Mouse (Mus musculus): ENCODE measurements around the gene Abhd17a. TPM values are rescaled to one million over a fixed set of nuclear protein-coding genes. Genes with fewer than 3 reads are reported as not detected.

Abhd17a gene
- polyA plus RNA-seq, 1 experiment from 2014 or later = 50.2 TPM

DNA sequence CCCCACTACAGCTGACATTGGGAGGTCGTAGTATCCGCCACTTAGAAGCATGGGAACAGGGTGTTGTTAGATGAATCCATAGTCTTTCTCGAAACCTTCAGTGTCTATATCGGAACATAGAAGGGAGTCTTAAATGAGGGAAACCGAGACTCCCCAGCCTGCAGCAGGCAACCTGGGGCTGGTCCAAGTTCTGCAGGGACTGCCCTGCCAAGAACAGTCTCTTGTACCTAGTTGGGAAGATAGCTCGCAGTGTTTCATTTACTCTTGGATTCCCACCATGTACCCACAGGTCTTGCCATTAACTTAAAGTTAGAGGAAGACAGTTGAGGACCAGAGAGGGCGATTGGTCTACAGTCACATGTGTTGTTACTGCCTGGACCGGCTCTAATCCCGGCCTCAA is 30.2 kb upstream of the Abhd17a start:
- DNase-seq = no peak
- Histone ChIP-seq H3K9me3 (ENCODE audit: low read length) (no peaks in the 10 kb centered on the region), H3K4me3 (ENCODE audit: low read depth, low read length) (no peak overlapping the region), H3K36me3 (replicated peaks; ENCODE audit: insufficient read depth, low read length) (peaks cover 7% of the 10 kb centered on the region; the same call in 1 of the 2 replicates), H3K27me3 (ENCODE audit: insufficient read depth, low read length) (no peaks in the 10 kb centered on the region), H3K9ac (replicated peaks) (no peak overlapping the region), H3K27ac (ENCODE audit: low read depth) (peak overlapping the region; percentile 30; the same call in 1 of the 2 replicates), H3K4me1 (ENCODE audit: insufficient read depth) (peaks cover 29% of the 10 kb centered on the region), H3K4me2 (ENCODE audit: low read depth, low read length) (no peak overlapping the region)
- WGBS (ENCODE audit: insufficient replicate concordance) = 86% methylated on average over 9 of the region's 9 CpGs
- TF ChIP-seq CTCF (IDR thresholded peaks at IDR 0.05; ENCODE audit: low read depth) = no peak
- TF ChIP-seq EP300 (IDR thresholded peaks at IDR 0.05; ENCODE audit: low read depth) = no peak
- ATAC-seq = no peak

DNA sequence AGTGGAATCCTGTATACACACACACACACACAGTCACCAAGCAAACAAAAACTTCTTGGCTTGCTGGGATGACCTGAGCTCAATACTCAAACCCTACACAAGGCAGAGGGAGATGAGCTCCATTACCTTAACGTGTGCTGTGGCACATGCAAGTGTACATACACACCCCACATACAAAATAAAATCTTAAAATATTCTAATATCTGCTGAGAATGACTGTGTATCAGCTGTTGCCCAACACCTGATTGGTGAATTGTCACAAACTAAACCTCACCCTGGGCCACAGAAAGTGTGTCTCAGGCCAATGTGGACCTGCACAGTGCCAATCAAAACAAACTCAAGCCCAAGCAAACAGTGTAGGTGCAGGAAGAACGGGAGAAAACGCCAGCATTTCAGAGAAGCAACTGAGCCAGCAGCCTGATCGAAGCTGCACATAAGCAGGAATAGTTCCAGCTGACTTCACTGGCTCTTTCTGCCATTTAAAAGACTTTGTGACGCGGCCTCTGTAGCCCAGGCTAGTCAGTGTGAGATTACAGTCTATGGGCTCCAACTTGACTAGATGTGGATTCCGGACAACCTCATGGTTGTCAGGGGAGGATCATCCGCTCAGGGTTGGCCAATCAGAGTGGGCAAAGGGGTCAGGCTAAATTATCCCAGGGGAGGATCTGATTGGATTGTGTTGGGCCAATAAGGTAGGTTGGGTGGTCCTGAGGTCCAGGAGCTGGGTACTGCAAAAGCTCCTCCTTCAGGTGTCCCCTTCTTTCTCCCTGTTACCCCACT is 29.5 kb upstream of the Abhd17a start:
- Histone ChIP-seq H3K27me3 (ENCODE audit: insufficient read depth, low read length) (no peaks in the 10 kb centered on the region), H3K4me3 (ENCODE audit: low read depth, low read length) (no peak overlapping the region), H3K4me2 (ENCODE audit: low read depth, low read length) (peak overlapping the region; percentile 18), H3K36me3 (replicated peaks; ENCODE audit: insufficient read depth, low read length) (peaks cover 11% of the 10 kb centered on the region), H3K27ac (ENCODE audit: low read depth) (peak overlapping the region; percentile 46), H3K9ac (replicated peaks) (no peak overlapping the region), H3K4me1 (ENCODE audit: insufficient read depth) (peaks cover 22% of the 10 kb centered on the region), H3K9me3 (ENCODE audit: low read length) (no peaks in the 10 kb centered on the region)
- no peak for DNase-seq
- TF ChIP-seq EP300 (IDR thresholded peaks at IDR 0.05; ENCODE audit: low read depth) = no peak
- no peak for TF ChIP-seq CTCF (IDR thresholded peaks at IDR 0.05; ENCODE audit: low read depth)
- 65% methylated on average over 8 of the region's 8 CpGs for WGBS (ENCODE audit: insufficient replicate concordance)
- ATAC-seq = no peak

DNA sequence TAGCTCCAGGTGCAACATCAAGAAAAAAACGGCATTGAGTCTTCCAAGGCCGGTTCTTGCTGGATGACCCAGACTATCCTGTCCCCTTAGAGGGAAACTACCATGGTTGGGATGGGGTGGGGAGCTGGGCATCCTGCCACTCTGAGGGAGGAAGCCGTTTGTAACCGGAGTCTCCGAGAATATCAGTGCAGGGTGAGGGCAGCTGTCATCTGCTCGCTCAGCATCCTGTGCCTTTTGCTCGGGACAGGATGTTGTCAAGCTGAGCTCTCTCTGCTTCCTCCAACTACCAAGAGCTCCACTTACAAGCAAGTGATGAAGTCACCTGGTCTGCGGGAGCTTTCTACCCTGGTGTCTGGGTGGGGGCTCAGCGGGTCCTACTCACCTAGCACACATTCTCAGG is 28.0 kb upstream of the Abhd17a start:
- DNase-seq = no peak
- peak overlapping the region; percentile 60 for H3K27ac ChIP-seq (ENCODE audit: low read depth)

DNA sequence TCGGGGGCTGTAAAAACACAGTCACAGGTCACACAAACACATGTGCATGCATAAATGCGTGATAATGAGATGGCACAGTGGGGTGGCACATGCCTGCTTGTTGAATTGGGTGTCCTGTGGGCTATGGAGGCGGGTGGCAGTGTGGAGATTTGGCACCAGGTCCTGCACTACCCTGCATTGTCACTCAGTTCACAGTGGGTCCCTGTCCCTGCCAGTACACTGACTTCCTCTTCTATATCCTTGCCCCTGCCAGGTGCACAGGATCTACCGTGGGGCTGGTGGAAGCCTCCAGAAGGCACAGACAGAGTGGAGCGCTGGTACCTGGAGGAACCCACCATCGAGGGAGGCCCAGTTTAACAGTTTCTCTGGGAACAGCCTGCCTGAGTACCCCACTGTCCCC is 24.2 kb upstream of the Abhd17a start:
- no peak for DNase-seq
- peaks cover 24% of the 10 kb centered on the region for H3K36me3 ChIP-seq (replicated peaks; ENCODE audit: insufficient read depth, low read length)
- peaks cover 6% of the 10 kb centered on the region; the same call in 1 of the 2 replicates for H3K4me1 ChIP-seq (ENCODE audit: insufficient read depth)
- no peaks in the 10 kb centered on the region for H3K27me3 ChIP-seq (ENCODE audit: insufficient read depth, low read length)
- H3K27ac ChIP-seq (ENCODE audit: low read depth) = no peak overlapping the region
- H3K4me3 ChIP-seq (ENCODE audit: low read depth, low read length) = no peak overlapping the region
- H3K9me3 ChIP-seq (ENCODE audit: low read length) = no peaks in the 10 kb centered on the region
- no peak for ATAC-seq
- no peak overlapping the region for H3K9ac ChIP-seq (replicated peaks)
- 75% methylated on average over 6 of the region's 6 CpGs for WGBS (ENCODE audit: insufficient replicate concordance)
- TF ChIP-seq EP300 (IDR thresholded peaks at IDR 0.05; ENCODE audit: low read depth) = no peak
- TF ChIP-seq CTCF (IDR thresholded peaks at IDR 0.05; ENCODE audit: low read depth) = no peak
- no peak overlapping the region for H3K4me2 ChIP-seq (ENCODE audit: low read depth, low read length)

More for the DNA sequence above, 28.0 kb upstream of the Abhd17a start:
- peaks cover 12% of the 10 kb centered on the region; the same call in 1 of the 2 replicates for H3K4me1 ChIP-seq (ENCODE audit: insufficient read depth)
- WGBS (ENCODE audit: insufficient replicate concordance) = 44% methylated on average over 9 of the region's 9 CpGs
- TF ChIP-seq CTCF (IDR thresholded peaks at IDR 0.05; ENCODE audit: low read depth) (no peak), EP300 (IDR thresholded peaks at IDR 0.05; ENCODE audit: low read depth) (no peak)
- H3K27me3 ChIP-seq (ENCODE audit: insufficient read depth, low read length) = no peaks in the 10 kb centered on the region
- H3K4me2 ChIP-seq (ENCODE audit: low read depth, low read length) = no peak overlapping the region
- H3K9ac ChIP-seq (replicated peaks) = no peak overlapping the region
- peaks cover 18% of the 10 kb centered on the region for H3K36me3 ChIP-seq (replicated peaks; ENCODE audit: insufficient read depth, low read length)
- no peak overlapping the region for H3K4me3 ChIP-seq (ENCODE audit: low read depth, low read length)
- ATAC-seq = no peak
- H3K9me3 ChIP-seq (ENCODE audit: low read length) = no peaks in the 10 kb centered on the region

DNA sequence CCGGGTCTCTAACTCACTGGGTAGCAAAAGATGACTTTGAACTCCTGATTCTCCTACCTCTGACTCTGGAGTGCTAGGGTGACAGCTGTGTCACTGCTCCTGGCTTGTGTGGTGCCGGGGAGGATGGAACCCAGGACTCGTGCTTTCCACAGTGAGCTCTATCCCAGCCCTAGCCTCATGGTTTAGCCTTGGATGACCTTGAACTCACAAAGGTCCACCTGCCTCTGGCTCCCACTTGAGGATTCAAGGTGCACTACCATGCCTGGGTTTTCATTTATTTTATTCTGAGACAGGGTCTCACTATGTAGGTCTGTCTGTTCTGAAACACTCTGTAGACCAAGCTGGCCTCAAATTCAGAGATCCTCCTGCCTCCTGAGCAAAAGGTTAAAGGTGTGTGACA is 23.7 kb upstream of the Abhd17a start:
- Histone ChIP-seq H3K4me1 (ENCODE audit: insufficient read depth) (peaks cover 6% of the 10 kb centered on the region; the same call in 1 of the 2 replicates), H3K27ac (ENCODE audit: low read depth) (no peak overlapping the region), H3K4me3 (ENCODE audit: low read depth, low read length) (no peak overlapping the region), H3K36me3 (replicated peaks; ENCODE audit: insufficient read depth, low read length) (peaks cover 29% of the 10 kb centered on the region), H3K9ac (replicated peaks) (no peak overlapping the region), H3K27me3 (ENCODE audit: insufficient read depth, low read length) (no peaks in the 10 kb centered on the region), H3K9me3 (ENCODE audit: low read length) (no peaks in the 10 kb centered on the region), H3K4me2 (ENCODE audit: low read depth, low read length) (no peak overlapping the region)
- ATAC-seq (no peak), DNase-seq (no peak)
- TF ChIP-seq EP300 (IDR thresholded peaks at IDR 0.05; ENCODE audit: low read depth) (no peak), CTCF (IDR thresholded peaks at IDR 0.05; ENCODE audit: low read depth) (0 out of 2 replicates have a peak, but pooled peaks have one; percentile 10)
- 82% methylated on average over 3 of the region's 3 CpGs for WGBS (ENCODE audit: insufficient replicate concordance)

DNA sequence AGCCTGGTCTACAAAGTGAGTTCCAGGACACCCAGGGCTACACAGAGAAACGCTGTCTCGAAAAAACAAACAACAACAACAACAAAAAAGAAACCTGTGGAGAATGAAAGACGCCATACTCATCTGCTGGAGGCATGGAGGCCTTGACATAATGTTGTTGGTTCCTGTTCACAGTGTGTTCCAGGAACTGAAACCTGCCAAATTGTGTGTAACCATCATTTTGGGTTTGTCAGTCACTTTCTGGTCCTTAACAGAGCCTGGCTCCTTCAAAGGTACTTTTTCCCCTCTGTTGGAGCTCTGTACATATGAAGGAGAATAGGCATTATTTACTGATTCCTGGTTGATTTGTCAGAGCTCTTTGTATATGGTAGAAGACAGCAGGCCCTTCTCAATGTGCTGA is 21.8 kb upstream of the Abhd17a start:
- H3K36me3 ChIP-seq (replicated peaks; ENCODE audit: insufficient read depth, low read length) = peaks cover 47% of the 10 kb centered on the region
- ATAC-seq = no peak
- H3K27ac ChIP-seq (ENCODE audit: low read depth) = peak overlapping the region; percentile 35; the same call in 1 of the 2 replicates

More for the DNA sequence above, 21.8 kb upstream of the Abhd17a start:
- no peak for DNase-seq
- no peak overlapping the region for H3K4me3 ChIP-seq (ENCODE audit: low read depth, low read length)
- no peak for TF ChIP-seq EP300 (IDR thresholded peaks at IDR 0.05; ENCODE audit: low read depth)
- no peak for TF ChIP-seq CTCF (IDR thresholded peaks at IDR 0.05; ENCODE audit: low read depth)
- WGBS (ENCODE audit: insufficient replicate concordance) = 74% methylated on average over 3 of the region's 3 CpGs
- no peak overlapping the region for H3K4me2 ChIP-seq (ENCODE audit: low read depth, low read length)
- H3K9ac ChIP-seq (replicated peaks) = no peak overlapping the region
- H3K4me1 ChIP-seq (ENCODE audit: insufficient read depth) = peaks cover 3% of the 10 kb centered on the region; the same call in 1 of the 2 replicates
- H3K9me3 ChIP-seq (ENCODE audit: low read length) = no peaks in the 10 kb centered on the region
- no peaks in the 10 kb centered on the region for H3K27me3 ChIP-seq (ENCODE audit: insufficient read depth, low read length)

All from liver, postnatal 0 days (tissue).